Mouse (Mus musculus) erythroblast, embryonic 14.5 days (primary cell): ENCODE data around the gene Foxo3. TPM values are rescaled to one million over a fixed set of nuclear protein-coding genes. Genes with fewer than 3 reads are reported as not detected.

Experiments
- H3K27me3 ChIP-seq: 2 replicates; pipeline ENCODE4 v1.6.1; 2012; ENCODE audit warnings: inconsistent platforms; ENCODE audit not compliant: control insufficient read depth
- H3K36me3 ChIP-seq: 2 replicates; pipeline ENCODE4 v1.6.1; 2012; ENCODE audit warnings: mild to moderate bottlenecking, inconsistent platforms; ENCODE audit not compliant: control insufficient read depth
- H3K4me1 ChIP-seq: 2 replicates; pipeline ENCODE4 v1.6.1; 2012; ENCODE audit warnings: inconsistent platforms; ENCODE audit not compliant: control insufficient read depth
- H3K4me3 ChIP-seq: replicated peaks from 2 replicates; pipeline ENCODE3; 2012; ENCODE audit warnings: moderate library complexity, mild to moderate bottlenecking, inconsistent platforms
- H3K9me3 ChIP-seq: 2 replicates; pipeline ENCODE4 v1.6.1; 2012; ENCODE audit warnings: low read length, inconsistent platforms, mixed read lengths; ENCODE audit not compliant: control insufficient read depth
- GATA1 ChIP-seq: IDR thresholded peaks from 2 replicates; pipeline ENCODE4 v1.6.1; 2012; ENCODE audit warnings: low read length, inconsistent platforms, mixed read lengths
- TAL1 ChIP-seq: IDR thresholded peaks from 3 replicates; pipeline ENCODE4 v1.6.1; 2012; ENCODE audit warnings: low read length, inconsistent platforms, mixed read lengths
- polyA plus RNA-seq: library from polyadenylated mRNA; stranded (reverse); fragments of >175 nt; gene quantifications from 2 replicates; pipeline ENCODE4 v1.2.3, GENCODE M21; 2012

Foxo3 gene
- polyA plus RNA-seq, 1 experiment, result 19.0 TPM

DNA sequence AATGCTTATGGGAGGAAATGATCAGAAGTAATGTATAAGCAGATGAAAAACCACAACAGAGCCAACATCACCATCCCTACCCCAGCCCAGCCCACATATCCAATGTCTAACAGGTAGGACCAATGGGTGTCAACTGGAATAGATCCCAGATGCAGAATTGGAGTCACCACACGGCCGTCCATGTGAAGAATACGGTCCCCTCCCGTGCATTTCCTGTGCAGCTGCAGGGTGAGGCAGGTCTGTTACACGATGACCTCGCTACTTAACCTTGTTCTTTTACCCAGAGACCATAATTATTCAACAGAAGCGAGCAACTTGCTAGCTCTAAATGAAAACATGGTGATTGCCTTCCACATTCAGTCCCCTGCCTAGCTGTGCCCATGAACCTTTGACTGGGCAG, 23.4 kb upstream of the Foxo3 start:
- Histone ChIP-seq H3K27me3 (peaks cover 2% of the 10 kb centered on the region; the same call in 1 of the 2 replicates), H3K9me3 (no peaks in the 10 kb centered on the region), H3K36me3 (no peaks in the 10 kb centered on the region), H3K4me1 (peaks cover 31% of the 10 kb centered on the region), H3K4me3 (no peak overlapping the region)
- TF ChIP-seq TAL1 (no peak), GATA1 (no peak)

GRCm38 (mm10) chr10:42299426-42299825, 22.9 kb upstream of the Foxo3 start:
- Histone ChIP-seq H3K27me3 (peaks cover 2% of the 10 kb centered on the region; the same call in 1 of the 2 replicates), H3K4me3 (no peak overlapping the region), H3K36me3 (no peaks in the 10 kb centered on the region), H3K9me3 (no peaks in the 10 kb centered on the region), H3K4me1 (peaks cover 34% of the 10 kb centered on the region)
- TF ChIP-seq GATA1 (no peak), TAL1 (no peak)

DNA sequence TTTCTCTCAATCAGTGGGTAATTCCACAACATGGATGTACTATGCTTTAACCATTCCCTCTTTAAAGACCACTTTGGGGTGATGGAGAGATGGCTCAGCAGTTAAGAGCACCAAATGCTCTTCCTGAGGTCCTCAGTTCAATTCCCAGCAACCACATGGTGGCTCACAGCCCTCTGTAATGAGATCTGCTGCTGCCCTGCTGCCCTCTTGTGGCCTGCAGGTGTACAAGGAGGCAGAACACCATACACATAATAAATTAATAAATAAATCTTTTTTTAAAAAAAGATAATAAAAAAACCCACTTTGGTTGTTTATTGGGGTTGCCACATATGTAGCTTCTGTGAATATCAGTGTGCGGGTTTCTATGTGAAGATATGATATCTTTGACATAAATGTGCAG, 21.4 kb upstream of the Foxo3 start:
- no peaks in the 10 kb centered on the region for H3K9me3 ChIP-seq
- TF ChIP-seq TAL1 (no peak), GATA1 (no peak)
- H3K4me1 ChIP-seq, result peaks cover 41% of the 10 kb centered on the region
- peaks cover 2% of the 10 kb centered on the region; the same call in 1 of the 2 replicates for H3K27me3 ChIP-seq
- H3K36me3 ChIP-seq, result no peaks in the 10 kb centered on the region
- no peak overlapping the region for H3K4me3 ChIP-seq

- H3K4me3 ChIP-seq, result no peak overlapping the region
- TF ChIP-seq TAL1 (no peak), GATA1 (no peak)
- no peaks in the 10 kb centered on the region for H3K36me3 ChIP-seq
- H3K27me3 ChIP-seq, result peaks cover 2% of the 10 kb centered on the region; the same call in 1 of the 2 replicates
- peaks cover 41% of the 10 kb centered on the region for H3K4me1 ChIP-seq
- H3K9me3 ChIP-seq, result no peaks in the 10 kb centered on the region
These were observed 20.6 kb upstream of the Foxo3 start for GRCm38 (mm10) chr10:42297109-42297508.

GRCm38 (mm10) chr10:42296559-42296958, 20.0 kb upstream of the Foxo3 start:
- no peak overlapping the region for H3K4me3 ChIP-seq
- peaks cover 41% of the 10 kb centered on the region for H3K4me1 ChIP-seq
- H3K36me3 ChIP-seq, result no peaks in the 10 kb centered on the region
- TF ChIP-seq GATA1 (no peak), TAL1 (no peak)
- H3K9me3 ChIP-seq, result no peaks in the 10 kb centered on the region
- no peaks in the 10 kb centered on the region; the same call in 1 of the 2 replicates for H3K27me3 ChIP-seq

GRCm38 (mm10) chr10:42295028-42295427, 18.5 kb upstream of the Foxo3 start:
- no peak for TF ChIP-seq GATA1
- no peak for TF ChIP-seq TAL1
- H3K4me1 ChIP-seq, result peaks cover 44% of the 10 kb centered on the region
- H3K4me3 ChIP-seq, result no peak overlapping the region
- no peaks in the 10 kb centered on the region; the same call in 1 of the 2 replicates for H3K27me3 ChIP-seq
- no peaks in the 10 kb centered on the region for H3K9me3 ChIP-seq
- no peaks in the 10 kb centered on the region for H3K36me3 ChIP-seq

- TF ChIP-seq TAL1 (no peak), GATA1 (no peak)
- no peaks in the 10 kb centered on the region for H3K9me3 ChIP-seq
- H3K27me3 ChIP-seq, result no peaks in the 10 kb centered on the region
- H3K4me3 ChIP-seq, result no peak overlapping the region
- H3K36me3 ChIP-seq, result no peaks in the 10 kb centered on the region
- H3K4me1 ChIP-seq, result peaks cover 42% of the 10 kb centered on the region
These were observed 17.8 kb upstream of the Foxo3 start for GRCm38 (mm10) chr10:42294392-42294791.

GRCm38 (mm10) chr10:42293877-42294276, 17.3 kb upstream of the Foxo3 start:
- TF ChIP-seq GATA1, result no peak
- no peak for TF ChIP-seq TAL1
- no peaks in the 10 kb centered on the region for H3K9me3 ChIP-seq
- peaks cover 38% of the 10 kb centered on the region for H3K4me1 ChIP-seq
- no peak overlapping the region for H3K4me3 ChIP-seq
- no peaks in the 10 kb centered on the region for H3K36me3 ChIP-seq
- H3K27me3 ChIP-seq, result no peaks in the 10 kb centered on the region

DNA sequence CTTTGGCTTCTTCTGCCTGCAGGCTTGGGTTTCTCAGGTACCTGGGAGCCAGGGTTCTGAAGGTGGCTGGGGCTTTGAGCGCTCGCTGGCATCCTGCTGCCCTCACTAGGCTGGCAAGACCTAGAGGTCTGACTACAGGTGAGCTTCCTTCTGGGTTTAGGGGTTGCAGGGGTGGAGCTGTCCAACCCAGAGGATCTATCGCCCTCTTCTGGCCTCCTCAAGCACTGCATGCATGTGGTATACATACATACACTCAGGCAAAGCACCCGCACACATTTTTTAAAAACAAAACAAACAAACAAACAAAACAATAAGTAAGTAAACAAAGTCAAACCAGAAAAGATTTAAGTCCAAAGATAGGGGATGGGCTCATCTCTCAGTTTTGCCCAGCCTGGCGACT, 14.8 kb upstream of the Foxo3 start:
- peaks cover 23% of the 10 kb centered on the region for H3K4me1 ChIP-seq
- peaks cover 4% of the 10 kb centered on the region for H3K9me3 ChIP-seq
- no peaks in the 10 kb centered on the region for H3K27me3 ChIP-seq
- TF ChIP-seq GATA1 (no peak), TAL1 (no peak)
- no peaks in the 10 kb centered on the region for H3K36me3 ChIP-seq
- no peak overlapping the region for H3K4me3 ChIP-seq

DNA sequence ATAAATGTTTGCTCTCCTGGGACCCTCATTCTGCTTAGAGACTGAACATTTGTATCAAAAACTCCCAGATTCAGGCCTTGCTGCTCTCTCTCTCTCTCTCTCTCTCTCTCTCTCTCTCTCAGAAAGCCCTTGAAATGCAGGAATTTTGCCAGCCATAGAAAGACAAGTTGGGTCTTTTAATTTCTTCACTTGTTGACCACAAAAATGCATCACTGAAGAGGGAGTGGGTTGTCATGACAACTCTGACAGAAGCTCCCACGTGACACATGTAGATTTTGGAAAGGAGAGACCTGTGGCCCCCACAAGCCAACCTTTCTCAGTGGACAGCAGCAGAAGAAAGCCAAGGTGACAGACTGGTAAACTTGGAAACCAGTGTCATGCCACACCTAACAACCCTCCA, 11.1 kb upstream of the Foxo3 start:
- no peaks in the 10 kb centered on the region for H3K36me3 ChIP-seq
- TF ChIP-seq TAL1 (no peak), GATA1 (no peak)
- no peaks in the 10 kb centered on the region; the same call in 1 of the 2 replicates for H3K27me3 ChIP-seq
- H3K9me3 ChIP-seq, result peaks cover 19% of the 10 kb centered on the region
- H3K4me3 ChIP-seq, result no peak overlapping the region
- peaks cover 4% of the 10 kb centered on the region for H3K4me1 ChIP-seq
